Mouse (Mus musculus) lung, postnatal 10 days (tissue): ENCODE measurements around the gene Cd84.

Experiments used
- DNase-seq: peaks from one replicate; pipeline ENCODE4 v3.0.0; 2021

Cd84 gene

DNA sequence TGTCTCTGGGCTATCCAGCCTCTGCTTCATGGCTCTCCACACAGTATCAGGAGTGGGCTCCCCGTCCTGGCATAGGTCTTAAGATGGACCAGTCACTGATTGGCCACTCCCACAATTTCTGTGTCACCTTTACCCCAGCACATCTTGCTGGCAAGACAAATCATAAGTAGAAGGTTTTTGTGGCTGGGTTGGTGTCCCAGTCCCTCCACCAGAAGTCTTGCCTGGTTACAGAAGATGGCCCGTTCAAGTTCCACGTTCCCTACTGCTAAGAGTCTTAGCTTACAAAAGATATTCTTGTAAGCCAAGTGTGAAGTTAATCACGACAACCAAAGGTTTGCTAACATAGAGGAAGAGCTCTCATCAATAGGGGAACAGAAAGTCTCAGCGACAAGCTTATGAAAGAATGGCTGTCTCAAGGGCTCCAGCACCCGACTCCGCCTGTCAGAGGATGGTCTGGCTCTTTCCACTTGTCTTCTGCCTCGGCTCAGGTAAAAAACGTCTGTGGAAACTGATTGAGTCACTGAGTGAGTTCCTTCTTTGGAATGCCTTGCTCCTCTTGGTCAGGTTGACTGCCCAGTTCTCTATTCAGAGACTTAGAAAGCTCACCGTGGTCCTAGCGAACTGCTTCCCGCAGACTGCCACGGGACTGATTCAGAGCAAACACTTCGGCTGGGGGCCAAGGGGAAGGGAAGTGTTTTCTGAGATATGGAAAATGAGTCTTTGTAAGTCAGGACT, 78.0 kb downstream of the Cd84 start, which contains the start of gene Slamf6:
Slamf6 (plus strand) TSS at position 211 of the 735 bp plus-strand sequence.
- DNase-seq = no peak

- no peak for DNase-seq
Observed at GRCm38 (mm10) chr1:171918136-171918920, 78.8 kb downstream of the Cd84 start.

DNA sequence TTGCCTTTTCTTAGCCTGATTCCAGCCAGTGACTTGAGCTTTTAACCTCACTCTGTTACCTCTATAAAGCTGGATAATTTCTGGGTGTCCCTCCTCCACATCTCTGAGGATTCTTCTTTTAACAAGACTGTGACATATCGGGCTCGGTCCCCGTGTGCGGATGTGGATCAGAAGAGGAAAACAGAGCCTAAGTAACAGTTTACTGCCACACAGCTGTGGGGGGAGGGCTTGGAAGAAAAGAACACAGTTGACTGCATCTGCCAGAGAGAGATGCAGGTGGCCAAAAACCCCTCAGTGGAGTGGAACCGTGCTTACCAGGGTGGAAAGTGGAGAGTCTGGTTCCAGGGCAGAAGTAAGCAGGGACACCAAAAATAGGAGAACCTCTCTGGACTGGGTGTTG, 79.7 kb downstream of the Cd84 start:
- peak; percentile 13 for DNase-seq

GRCm38 (mm10) chr1:171919901-171920510, 80.5 kb downstream of the Cd84 start:
- DNase-seq = no peak

DNA sequence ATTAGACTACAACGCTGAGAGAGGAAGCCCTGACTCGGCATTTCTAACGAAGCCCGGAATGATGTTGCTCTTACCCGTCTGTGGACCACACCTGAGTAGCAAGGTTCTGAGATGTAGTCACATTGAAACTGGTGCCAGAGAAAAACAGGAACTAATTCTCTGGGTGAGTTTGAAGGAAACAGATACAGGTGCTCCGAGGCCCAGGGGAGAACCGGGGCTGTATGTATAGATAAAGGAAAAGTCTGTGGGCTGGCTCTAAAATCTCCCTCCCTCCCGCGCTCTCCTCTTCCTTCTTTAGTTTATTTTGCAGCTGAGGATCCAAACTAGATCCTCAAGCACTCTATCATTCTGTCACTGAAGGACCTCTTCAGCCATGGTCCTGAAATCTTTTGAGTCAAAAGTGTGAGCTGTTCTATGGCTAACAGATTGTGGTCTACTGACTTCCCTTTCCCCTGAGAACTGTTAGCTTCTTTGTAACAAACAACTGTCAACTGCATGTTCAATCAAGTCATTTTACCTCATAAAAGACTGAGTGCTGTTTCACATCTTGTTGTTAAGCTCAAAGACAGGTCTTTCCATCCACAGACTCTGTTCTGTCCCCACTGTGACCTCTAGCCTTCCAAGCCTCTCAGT, 81.6 kb downstream of the Cd84 start:
- no peak for DNase-seq

GRCm38 (mm10) chr1:171921641-171922040, 82.1 kb downstream of the Cd84 start:
- DNase-seq = no peak

DNA sequence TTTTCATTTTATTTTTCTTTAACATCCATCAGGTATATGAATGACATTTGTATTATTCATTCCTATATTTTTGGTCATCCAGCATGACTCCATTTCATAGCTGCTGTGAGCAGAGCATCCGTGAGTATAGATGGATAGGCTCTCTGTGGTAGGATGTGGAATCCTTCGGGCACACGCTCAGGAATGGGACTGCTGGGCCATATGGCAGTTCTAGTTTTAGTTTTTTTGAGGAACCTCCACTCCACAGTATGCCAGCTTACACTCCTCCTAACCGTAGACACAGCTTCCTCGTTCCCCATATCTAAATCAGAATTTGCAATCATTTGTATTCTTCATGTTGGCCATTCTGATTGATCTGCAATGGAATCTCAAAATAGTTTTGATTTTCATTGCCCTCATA, 83.3 kb downstream of the Cd84 start:
- no peak for DNase-seq

GRCm38 (mm10) chr1:171924900-171925299, 85.4 kb downstream of the Cd84 start:
- no peak for DNase-seq

GRCm38 (mm10) chr1:171933851-171934250, 94.4 kb downstream of the Cd84 start:
- DNase-seq = no peak

DNA sequence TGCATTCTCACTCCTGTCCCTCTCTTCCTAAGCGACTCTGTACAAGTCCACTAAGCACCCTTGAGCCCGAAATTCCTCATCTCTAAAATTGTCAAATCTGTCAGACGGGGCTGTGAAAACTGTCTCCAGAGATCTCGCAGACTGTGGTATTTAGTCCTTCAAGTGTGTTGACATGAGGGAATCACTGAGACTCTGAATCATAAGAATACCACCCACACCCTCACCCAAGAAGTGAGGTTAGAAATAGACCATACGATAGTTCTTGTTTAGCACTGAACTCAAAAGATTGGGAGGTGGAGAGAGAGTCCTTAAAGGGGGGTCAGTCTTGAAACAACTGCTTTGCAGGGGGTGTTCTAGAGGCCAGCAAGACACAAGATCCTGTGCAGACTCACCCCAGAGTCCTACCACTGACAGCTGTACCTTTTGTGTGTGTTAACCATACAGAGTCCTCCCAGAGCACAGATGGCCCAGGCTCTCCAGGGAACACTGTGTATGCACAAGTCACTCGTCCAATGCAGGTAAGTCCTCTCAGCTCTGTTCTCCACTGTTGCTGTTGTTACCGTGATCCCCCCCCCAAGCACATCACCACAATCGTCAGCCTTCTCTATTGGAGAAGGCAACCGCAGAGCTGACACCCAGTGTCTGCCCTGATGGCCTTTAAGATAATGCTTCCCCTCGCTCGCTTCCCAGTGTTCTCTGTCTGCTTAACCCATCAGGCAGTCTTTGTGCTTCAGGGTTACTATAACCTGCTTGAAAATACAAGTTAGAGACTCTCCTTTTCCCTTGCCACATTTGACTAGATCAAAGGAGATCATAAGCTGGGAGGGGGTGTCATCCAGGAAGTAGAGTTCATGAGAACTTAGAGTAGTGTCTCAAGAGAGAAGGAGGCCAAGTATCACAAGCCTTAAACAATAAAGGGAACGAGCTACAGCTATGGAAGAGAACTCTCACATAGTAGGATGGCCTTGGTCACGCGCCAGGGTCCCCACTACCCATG, 99.8 kb downstream of the Cd84 start:
- DNase-seq = no peak
